Mouse (Mus musculus): ENCODE measurements around the gene Plvap.

Plvap gene

GRCm38 (mm10) chr8:71526272-71526671 is 14.7 kb upstream of the Plvap start:
- no peak for DNase-seq (ENCODE audit: low spot score)

- no peak for DNase-seq (ENCODE audit: low spot score)
Observed at GRCm38 (mm10) chr8:71525226-71526050, 13.9 kb upstream of the Plvap start, which contains the start of gene Ccdc194. Gene Ccdc194, minus strand, starts transcription at chr8:71525711.

- DNase-seq (ENCODE audit: low spot score): peak; percentile 92
Observed at GRCm38 (mm10) chr8:71521634-71522033, 10.1 kb upstream of the Plvap start.

GRCm38 (mm10) chr8:71519037-71519825 is 7.7 kb upstream of the Plvap start:
- DNase-seq (ENCODE audit: low spot score): peak; percentile 47

GRCm38 (mm10) chr8:71516786-71517185 is 5.2 kb upstream of the Plvap start:
- no peak for DNase-seq (ENCODE audit: low spot score)

GRCm38 (mm10) chr8:71515043-71515442 is 3.5 kb upstream of the Plvap start:
- DNase-seq (ENCODE audit: low spot score): no peak

GRCm38 (mm10) chr8:71513018-71513754 is 1.6 kb upstream of the Plvap start:
- DNase-seq (ENCODE audit: low spot score): no peak

GRCm38 (mm10) chr8:71509316-71509715 is 2.2 kb downstream of the Plvap start:
- DNase-seq (ENCODE audit: low spot score): no peak

- DNase-seq (ENCODE audit: low spot score): no peak
Observed at GRCm38 (mm10) chr8:71507589-71508104, 3.9 kb downstream of the Plvap start.

GRCm38 (mm10) chr8:71505979-71506378 is 5.6 kb downstream of the Plvap start:
- DNase-seq (ENCODE audit: low spot score): no peak

GRCm38 (mm10) chr8:71505326-71505725 is 6.2 kb downstream of the Plvap start:
- DNase-seq (ENCODE audit: low spot score): no peak

GRCm38 (mm10) chr8:71504349-71504748 is 7.2 kb downstream of the Plvap start:
- no peak for DNase-seq (ENCODE audit: low spot score)

GRCm38 (mm10) chr8:71498816-71499690 is 12.5 kb downstream of the Plvap start:
- no peak for DNase-seq (ENCODE audit: low spot score)

- DNase-seq (ENCODE audit: low spot score): no peak
Observed at GRCm38 (mm10) chr8:71497881-71498501, 13.6 kb downstream of the Plvap start.

- no peak for DNase-seq (ENCODE audit: low spot score)
Observed at GRCm38 (mm10) chr8:71497077-71497645, 14.4 kb downstream of the Plvap start.

- no peak for DNase-seq (ENCODE audit: low spot score)
Observed at GRCm38 (mm10) chr8:71496481-71496880, 15.1 kb downstream of the Plvap start.

GRCm38 (mm10) chr8:71495811-71496210 is 15.7 kb downstream of the Plvap start:
- no peak for DNase-seq (ENCODE audit: low spot score)

GRCm38 (mm10) chr8:71495039-71495438 is 16.5 kb downstream of the Plvap start:
- DNase-seq (ENCODE audit: low spot score): peak; percentile 70

GRCm38 (mm10) chr8:71488454-71488853 is 23.1 kb downstream of the Plvap start:
- peak; percentile 89 for DNase-seq (ENCODE audit: low spot score)

Measured in T-cell, adult 2 months (primary cell).